In the genomic region with DNA sequence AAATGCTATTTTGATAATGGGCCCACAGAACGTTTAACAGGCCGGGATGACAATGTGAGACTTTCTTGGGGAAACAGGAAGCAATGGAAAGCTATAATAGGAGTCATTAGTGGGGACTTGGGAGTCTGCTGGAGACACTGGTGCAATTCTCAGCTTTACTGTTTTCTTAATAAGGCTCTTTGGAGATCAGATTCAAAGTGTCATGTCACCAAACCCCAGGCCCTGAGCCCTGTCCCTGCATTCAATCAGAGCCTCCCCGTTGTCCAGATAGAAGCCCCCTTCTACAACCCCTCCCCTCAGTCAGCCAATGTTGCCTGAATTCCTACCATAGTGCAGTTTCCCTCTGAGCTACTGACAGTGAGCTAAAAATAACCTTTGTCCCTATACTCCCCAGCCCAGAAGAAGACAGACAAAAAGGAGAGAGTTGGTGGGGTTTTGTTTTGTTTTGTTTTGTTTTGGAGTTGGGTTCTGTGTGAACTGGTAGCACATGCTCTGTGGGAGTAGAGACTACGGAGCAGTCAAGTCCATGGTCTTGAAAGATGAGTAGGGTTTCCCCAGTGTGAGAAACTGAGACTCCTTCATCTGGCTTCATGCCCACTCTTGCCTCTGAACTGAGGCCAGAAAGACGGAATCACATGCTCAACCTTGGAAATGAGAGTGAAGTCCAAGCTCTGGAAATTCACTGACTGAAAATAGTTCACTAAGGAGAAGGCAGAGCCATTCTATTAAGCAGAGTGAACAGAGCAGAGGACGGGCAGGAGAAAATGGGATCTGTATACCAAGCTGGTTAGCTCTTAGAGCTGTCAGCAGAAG, we compare ENCODE assay signal across 9 mouse cellular contexts.
DNase-seq lines count a peak whose midpoint lies in the region; ATAC-seq and TF ChIP-seq lines count a peak whose summit lies in the region.
"Had no signal": no experiment of that assay in that cellular context is flagged by ENCODE, and none has a peak within 500 bp of the region (broad histone marks: within the 10 kb centered on the region; RNA-seq: fewer than 3 reads in every experiment).

No protein-coding gene starts in this region.

- peak; percentile 26 for DNase-seq in right cerebral cortex, adult 18-20 months
- no peak for DNase-seq in right cerebral cortex, postnatal 25 days
- DNase-seq in forebrain, embryonic 14.5 days (ENCODE audit: low spot score): peak; percentile 51
- DNase-seq in layer of hippocampus, adult 2 months (ENCODE audit: low spot score in 2 of 2): peak; percentile 21 to 23
- peak; percentile 41 for DNase-seq in retina, embryonic 14.5 days (ENCODE audit: low spot score)
- no peak for DNase-seq in thymus, postnatal 4 days

- H3K4me3 ChIP-seq in forebrain, embryonic 14.5 days (ENCODE audit: low read depth, low read length): no peak overlapping the region
- no peak overlapping the region for H3K4me3 ChIP-seq in heart, embryonic 16.5 days (ENCODE audit: low read length)
- no peak overlapping the region for H3K4me3 ChIP-seq in layer of hippocampus, adult 2 months
- no peak overlapping the region for H3K4me3 ChIP-seq in neural tube, embryonic 15.5 days (replicated peaks)
- H3K4me3 ChIP-seq: neural tube, embryonic 12.5 days had no signal

- no peaks in the 10 kb centered on the region for H3K27me3 ChIP-seq in forebrain, embryonic 14.5 days (replicated peaks; ENCODE audit: control insufficient read depth, insufficient read depth, low read length)
- H3K27me3 ChIP-seq in heart, embryonic 16.5 days (ENCODE audit: control insufficient read depth, insufficient read depth, low read length): no peaks in the 10 kb centered on the region
- H3K27me3 ChIP-seq in neural tube, embryonic 15.5 days (replicated peaks): 0 out of 2 replicates have a peak, but pooled peaks cover 4% of the 10 kb centered on the region
- H3K27me3 ChIP-seq: neural tube, embryonic 12.5 days had no signal

- no peaks in the 10 kb centered on the region for H3K9me3 ChIP-seq in forebrain, embryonic 14.5 days (replicated peaks; ENCODE audit: control insufficient read depth, low read length)
- H3K9me3 ChIP-seq in heart, embryonic 16.5 days (replicated peaks; ENCODE audit: control insufficient read depth, low read length): no peaks in the 10 kb centered on the region
- H3K9me3 ChIP-seq in neural tube, embryonic 15.5 days (replicated peaks): no peaks in the 10 kb centered on the region
- H3K9me3 ChIP-seq: neural tube, embryonic 12.5 days had no signal

- no peaks in the 10 kb centered on the region for H3K36me3 ChIP-seq in forebrain, embryonic 14.5 days (ENCODE audit: control insufficient read depth, insufficient read depth, low read length)
- no peaks in the 10 kb centered on the region for H3K36me3 ChIP-seq in heart, embryonic 16.5 days (ENCODE audit: control insufficient read depth, insufficient read depth)
- H3K36me3 ChIP-seq in neural tube, embryonic 15.5 days: no peaks in the 10 kb centered on the region
- H3K36me3 ChIP-seq: neural tube, embryonic 12.5 days had no signal

- peaks cover 7% of the 10 kb centered on the region for H3K4me1 ChIP-seq in forebrain, embryonic 14.5 days (ENCODE audit: control insufficient read depth, insufficient read depth, low read length)
- H3K4me1 ChIP-seq in heart, embryonic 16.5 days (ENCODE audit: control insufficient read depth, insufficient read depth, low read length): peaks cover 24% of the 10 kb centered on the region
- H3K4me1 ChIP-seq in neural tube, embryonic 15.5 days: peaks cover 13% of the 10 kb centered on the region; the same call in 1 of the 2 replicates

- no peak for ATAC-seq in forebrain, embryonic 14.5 days
- ATAC-seq in heart, embryonic 16.5 days (replicated peaks; ENCODE audit: extremely low read depth, insufficient read depth, low FRiP score): peak; percentile 82
- no peak for ATAC-seq in neural tube, embryonic 15.5 days (ENCODE audit: low FRiP score)

- H3K4me2 ChIP-seq in forebrain, embryonic 14.5 days (ENCODE audit: low read length): no peak overlapping the region
- H3K4me2 ChIP-seq in heart, embryonic 16.5 days (ENCODE audit: low read depth, low read length): peak overlapping the region; percentile 49
- H3K4me2 ChIP-seq in neural tube, embryonic 15.5 days: no peak overlapping the region
- H3K4me2 ChIP-seq: neural tube, embryonic 12.5 days had no signal

- no peak overlapping the region for H3K9ac ChIP-seq in forebrain, embryonic 14.5 days (ENCODE audit: low read length)
- H3K9ac ChIP-seq in heart, embryonic 16.5 days (ENCODE audit: low read length): no peak overlapping the region
- H3K9ac ChIP-seq in neural tube, embryonic 15.5 days (replicated peaks): no peak overlapping the region
- H3K9ac ChIP-seq: neural tube, embryonic 12.5 days had no signal

- H3K27ac ChIP-seq in forebrain, embryonic 14.5 days (ENCODE audit: low read depth, low read length): no peak overlapping the region
- peak overlapping the region; percentile 88 for H3K27ac ChIP-seq in heart, embryonic 16.5 days (ENCODE audit: low read length)
- peak overlapping the region; percentile 40; the same call in 1 of the 2 replicates for H3K27ac ChIP-seq in layer of hippocampus, adult 2 months
- H3K27ac ChIP-seq in neural tube, embryonic 15.5 days (replicated peaks): no peak overlapping the region
- H3K27ac ChIP-seq: neural tube, embryonic 12.5 days had no signal

- 14% methylated on average over 6 of the region's 6 CpGs for WGBS in forebrain, embryonic 14.5 days
- WGBS in heart, embryonic 16.5 days: 12% methylated on average over 6 of the region's 6 CpGs
- 32% methylated on average over 6 of the region's 6 CpGs for WGBS in neural tube, embryonic 15.5 days

- TF ChIP-seq CTCF in layer of hippocampus, adult 2 months (conservative IDR thresholded peaks at IDR 0.05): no peak

Comparison
In these comparisons a context has a peak if more than half of its experiments do, and no peak if none do; other contexts are left out.
1. DNase-seq: peak in right cerebral cortex, adult 18-20 months (single experiment), forebrain, embryonic 14.5 days (single experiment), layer of hippocampus, adult 2 months (2 of 2) and retina, embryonic 14.5 days (single experiment); none in right cerebral cortex, postnatal 25 days (single experiment) and thymus, postnatal 4 days (single experiment).
2. H3K27ac ChIP-seq: peak in heart, embryonic 16.5 days (single experiment) and layer of hippocampus, adult 2 months (single experiment); none in forebrain, embryonic 14.5 days (single experiment) and neural tube, embryonic 15.5 days (single experiment).